Mouse (Mus musculus) testis, postnatal 14 days (tissue): Measurements from ENCODE around the gene Zdhhc12.
"Not testable (repeated sequence)": the region's sequence is repeated elsewhere in the genome, so short reads cannot be mapped to it uniquely, and the experiment has no call there.

ENCODE experiments used
- DNase-seq: peaks from one replicate; pipeline ENCODE4 v3.0.0; 2021; ENCODE audit warnings: low spot score

Gene Zdhhc12

DNA sequence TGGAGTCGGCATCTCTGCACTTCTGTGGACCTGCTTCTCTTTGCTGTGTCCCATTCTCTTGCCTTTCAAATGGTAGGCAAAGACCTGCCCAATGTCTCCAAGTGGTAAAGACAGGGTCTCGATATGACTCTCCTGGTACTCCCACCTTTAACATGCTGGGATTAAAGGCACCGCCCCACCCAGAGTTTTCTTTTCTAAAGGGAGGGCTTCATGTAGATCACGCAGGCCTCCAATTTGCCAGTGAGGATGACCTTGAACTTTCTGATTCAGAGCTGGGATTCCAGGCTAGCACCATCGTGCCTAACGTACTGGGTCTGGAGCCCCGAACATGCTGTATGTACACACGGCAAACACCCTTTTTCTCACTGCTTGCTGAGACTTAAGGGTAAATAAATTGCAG, 30.2 kb downstream of the Zdhhc12 start:
- DNase-seq, result no peak

GRCm38 (mm10) chr2:30062249-30063093, 31.0 kb downstream of the Zdhhc12 start:
- DNase-seq, result peak; percentile 66

DNA sequence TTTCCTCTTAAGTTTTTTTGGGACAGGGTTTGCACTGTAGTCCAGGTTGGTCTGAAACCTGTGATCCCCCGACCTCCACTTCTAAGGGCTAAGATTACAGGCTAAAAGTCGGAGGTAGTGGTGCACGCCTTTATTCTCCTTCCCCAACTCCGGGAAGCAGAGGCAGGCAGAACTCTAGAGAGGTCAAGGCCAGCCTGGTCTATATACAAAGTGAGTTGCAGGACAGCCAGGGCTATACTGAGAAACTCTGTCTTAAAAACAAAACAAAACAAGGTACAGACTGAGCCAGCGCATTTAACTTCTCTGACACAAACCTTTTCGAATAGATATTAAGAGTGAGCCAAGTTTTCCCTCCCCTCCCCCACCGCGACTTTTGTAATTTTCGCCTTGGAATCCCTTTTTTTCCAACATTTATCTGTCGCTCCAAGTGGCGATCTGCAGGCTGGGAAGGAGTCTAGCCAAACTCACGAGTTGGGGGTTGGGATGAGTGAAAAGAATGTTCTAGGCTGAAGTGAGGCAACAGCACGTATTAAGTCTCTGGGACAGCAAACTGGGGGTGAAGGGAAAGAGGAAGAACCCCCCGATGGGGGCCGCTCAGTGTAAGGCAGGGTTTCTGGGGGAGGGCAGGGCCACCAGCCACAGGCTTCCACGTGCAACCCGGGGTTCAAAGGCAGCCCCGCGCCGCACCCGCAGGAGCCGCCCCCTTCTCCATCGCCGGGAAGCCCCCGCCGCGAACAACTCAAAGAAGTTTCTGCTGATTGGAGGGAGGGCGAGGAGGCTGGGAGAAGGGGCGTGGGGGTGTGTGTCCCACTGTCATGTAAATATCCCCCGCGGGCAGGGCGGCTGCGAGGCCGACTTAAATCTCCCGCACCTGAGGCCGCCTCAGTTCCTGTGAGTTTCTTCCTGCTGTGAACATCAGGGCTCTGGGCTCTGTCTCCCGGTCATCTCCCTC, 32.0 kb downstream of the Zdhhc12 start:
- peak; percentile 62 for DNase-seq

DNA sequence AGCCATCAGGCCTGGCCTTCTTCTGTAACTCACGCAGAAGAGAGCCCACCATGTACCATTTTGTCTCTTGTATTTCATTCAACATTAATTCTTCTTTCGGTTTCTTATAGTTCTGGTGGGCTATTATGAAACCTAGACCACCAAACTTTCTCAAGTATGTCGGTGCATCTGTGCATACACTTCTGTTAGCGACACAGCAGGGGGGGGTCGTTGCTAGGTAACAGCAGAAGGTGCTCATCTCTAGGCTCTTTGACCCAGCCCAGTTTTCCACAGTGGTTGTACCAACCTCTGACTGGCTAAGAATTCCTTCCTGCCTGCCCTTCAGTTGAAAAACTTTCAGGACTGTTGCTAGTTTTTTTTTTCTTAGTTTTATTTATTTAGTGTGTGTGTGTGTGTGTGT, 35.0 kb downstream of the Zdhhc12 start:
- no peak for DNase-seq

GRCm38 (mm10) chr2:30057223-30057904, 36.1 kb downstream of the Zdhhc12 start, which contains the start of gene Set:
TSS of gene Set (plus strand) at chr2:30057378.
- peak; percentile 67 for DNase-seq

DNA sequence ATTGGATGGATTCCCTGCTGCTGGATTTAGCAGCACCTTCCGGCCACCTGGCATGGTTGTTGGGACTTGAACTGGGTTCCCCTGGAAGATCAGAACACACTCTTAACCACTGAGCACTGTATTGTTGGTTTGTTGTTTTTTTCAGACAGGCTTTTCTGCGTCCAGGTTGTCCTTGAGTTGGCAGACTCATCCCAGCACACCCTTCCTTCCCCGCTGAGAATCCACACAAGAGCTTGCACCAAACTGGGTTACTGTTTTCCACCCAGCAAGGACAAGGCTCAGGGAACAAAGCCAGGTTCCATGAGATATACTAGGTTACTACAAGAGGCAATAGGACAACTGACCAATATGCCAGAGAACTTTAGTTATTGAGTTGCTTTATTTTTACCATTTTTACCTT, 36.7 kb downstream of the Zdhhc12 start:
- DNase-seq, result no peak

- DNase-seq, result not testable (repeated sequence)
Observed at GRCm38 (mm10) chr2:30055310-30055709, 38.1 kb downstream of the Zdhhc12 start.

DNA sequence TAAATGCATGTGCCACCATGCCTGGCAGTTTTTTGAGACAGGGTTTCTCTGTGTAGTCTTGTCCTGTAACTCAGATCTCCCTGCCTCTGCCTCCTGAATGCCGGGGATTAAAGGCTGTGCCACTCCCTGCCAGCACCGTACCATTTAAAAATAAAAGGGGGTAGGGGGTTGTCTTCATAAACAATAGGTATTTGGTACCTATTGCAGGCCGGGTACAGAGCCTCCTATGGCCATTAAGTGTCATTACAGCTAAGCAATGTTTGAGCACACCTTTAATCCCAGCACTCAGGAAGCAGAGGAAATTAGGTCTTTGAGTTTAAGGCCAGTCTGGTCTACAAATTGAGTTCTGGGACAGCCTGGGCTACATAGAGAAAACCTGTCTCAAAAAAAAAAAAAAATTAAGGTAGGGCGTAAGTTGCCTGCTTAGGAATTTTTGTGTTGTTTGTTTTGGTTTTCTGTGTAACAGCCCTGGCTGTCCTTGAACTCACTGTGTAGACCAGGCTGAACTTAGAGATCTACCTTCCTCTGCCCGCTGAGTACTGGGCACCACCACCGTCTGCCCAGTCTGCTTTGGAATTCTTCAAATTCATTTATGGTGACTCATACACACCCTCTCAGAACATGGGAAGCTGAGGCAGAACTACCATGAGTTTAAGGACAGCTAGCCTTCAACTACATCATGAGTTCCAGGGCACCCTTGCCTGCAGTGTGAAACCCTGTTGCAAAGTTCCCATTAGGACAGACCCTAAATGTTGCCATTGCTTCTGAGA, 41.3 kb downstream of the Zdhhc12 start:
- no peak for DNase-seq

DNA sequence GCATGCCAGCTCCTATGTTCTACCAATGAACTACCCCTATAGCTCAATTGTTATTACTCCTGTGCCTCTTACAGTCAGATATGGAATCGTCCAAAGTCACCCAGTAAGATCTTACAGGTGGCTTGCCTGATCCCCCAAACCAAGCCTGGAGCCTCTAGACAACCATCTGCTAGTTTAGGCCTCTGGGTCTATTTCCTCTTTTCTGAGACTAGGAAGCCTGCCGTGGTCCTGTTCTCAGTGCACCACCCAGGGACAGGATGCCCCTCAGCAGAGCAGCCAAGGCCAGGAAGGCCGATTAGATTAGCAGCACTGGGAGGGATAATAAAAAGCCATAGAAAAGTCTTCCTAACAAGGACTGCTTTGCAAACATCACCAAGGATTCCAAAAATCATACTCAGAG, 43.6 kb downstream of the Zdhhc12 start:
- DNase-seq, result peak; percentile 71

DNA sequence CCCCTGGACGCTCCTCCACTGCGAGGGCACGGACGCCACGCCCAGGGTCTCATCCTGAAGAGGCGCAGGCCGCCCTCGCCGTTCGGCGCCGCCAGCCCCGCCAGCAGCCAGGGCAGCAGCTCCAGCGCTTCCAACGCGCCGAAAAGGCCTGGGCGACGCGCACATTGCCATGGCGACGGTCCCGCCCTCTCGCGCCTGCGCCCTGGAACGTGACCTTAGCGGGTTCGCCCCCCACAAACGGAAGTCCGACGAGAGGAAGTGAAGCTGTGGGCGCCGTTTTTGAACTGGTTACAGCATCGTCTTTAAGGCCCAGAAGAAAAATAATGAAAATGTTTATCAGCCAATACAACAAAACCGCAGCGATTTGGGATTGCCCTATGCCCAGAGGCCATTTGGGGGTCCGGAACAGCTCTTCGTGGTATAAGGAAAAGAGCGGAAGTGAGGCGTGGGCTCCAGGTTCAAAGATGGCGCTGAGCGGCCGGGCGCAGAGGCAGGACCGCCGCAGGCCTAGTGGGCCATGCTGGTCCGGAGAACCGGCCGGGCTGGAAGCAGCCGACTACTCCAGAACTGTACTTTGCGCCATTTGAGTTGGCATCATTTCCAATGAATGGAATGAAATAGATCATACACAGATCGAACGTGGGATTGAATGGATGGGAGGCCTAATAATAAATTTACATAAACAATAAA, 44.6 kb downstream of the Zdhhc12 start, which contains the start of gene Wdr34:
Wdr34 (minus strand) TSS at position 183 of the 690 bp plus-strand sequence.
- peak; percentile 98 for DNase-seq

GRCm38 (mm10) chr2:30048101-30048501, 45.3 kb downstream of the Zdhhc12 start:
- no peak for DNase-seq

- DNase-seq, result no peak
Observed at GRCm38 (mm10) chr2:30047127-30047526, 46.3 kb downstream of the Zdhhc12 start.

GRCm38 (mm10) chr2:30044550-30044949, 48.9 kb downstream of the Zdhhc12 start:
- DNase-seq, result no peak

DNA sequence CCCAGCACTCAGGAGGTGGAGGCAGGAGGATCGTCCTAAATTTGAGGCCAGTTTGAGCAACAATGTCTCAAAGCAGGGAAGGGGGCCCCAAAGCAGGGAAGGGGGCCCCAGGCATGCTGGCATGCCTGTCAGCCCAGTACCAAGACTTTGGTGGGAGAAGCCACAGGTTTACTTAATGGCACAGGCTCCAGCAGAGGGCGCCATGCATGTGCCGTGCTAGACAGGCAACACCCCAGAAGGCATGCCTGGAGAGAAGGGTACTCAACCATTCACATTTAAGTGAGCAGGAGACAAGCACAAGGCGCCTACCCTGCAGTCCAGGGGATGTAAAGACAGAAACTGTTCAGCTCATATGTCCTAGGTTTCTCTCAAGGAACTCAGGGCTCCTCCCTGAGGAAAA, 51.0 kb downstream of the Zdhhc12 start:
- DNase-seq, result peak; percentile 57
